Mouse (Mus musculus): Measurements from ENCODE around the gene Padi1. TPM values are rescaled to one million over a fixed set of nuclear protein-coding genes. Genes with fewer than 3 reads are reported as not detected.
A peak's percentile ranks its signal among the peaks of the same experiment; 100 is the strongest.

Padi1 gene
- polyA plus RNA-seq, 1 experiment from 2014 or later, result 0.08 TPM

DNA sequence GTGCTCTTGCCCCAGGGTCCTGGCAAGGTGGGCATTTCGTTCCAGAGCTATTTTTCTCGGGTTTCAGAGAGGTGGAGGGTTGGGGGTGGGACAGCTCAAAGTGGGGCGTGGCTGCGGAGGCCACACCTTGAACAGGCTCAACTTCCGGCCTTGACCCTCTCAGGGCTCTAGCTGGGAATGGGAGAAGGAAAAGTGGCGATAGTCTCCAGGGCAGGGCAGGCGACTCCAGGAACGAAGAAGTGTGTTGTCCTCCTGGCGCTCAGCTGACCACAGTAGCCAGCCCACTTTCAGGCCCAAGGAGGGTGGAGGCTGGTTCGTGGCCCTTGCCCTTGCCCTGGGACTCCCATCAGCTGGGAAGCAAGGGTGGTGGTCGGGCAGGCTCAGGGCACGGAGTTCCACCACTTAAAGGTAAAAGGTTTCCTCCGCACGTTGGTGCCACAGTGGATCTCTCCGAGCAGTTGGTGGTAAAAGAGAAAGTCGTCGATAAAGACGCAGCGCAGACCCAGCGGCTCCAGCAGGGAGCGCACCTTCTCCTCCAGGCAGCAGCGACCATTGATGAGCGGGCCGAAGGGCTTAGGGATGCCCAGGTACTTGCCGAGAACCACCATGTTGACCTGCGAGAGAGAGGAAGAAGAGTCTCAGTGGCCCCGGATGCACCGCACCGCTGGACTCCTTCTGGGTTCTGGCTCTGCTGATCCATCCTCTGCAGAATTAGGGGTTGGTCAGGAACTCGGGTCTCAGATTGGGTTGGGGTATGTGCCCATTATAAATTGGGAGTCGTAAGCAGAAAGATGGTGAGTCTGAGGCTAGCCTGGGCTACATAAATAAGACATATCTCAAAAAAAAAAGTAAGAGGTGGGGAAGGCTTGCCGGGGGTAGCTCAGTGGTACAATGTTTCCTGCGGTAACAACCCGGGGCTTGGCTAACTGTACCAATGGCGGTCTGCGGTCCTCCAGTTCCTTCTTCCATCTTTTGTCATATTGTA lies 31.0 kb downstream of the Padi1 start:
- Histone ChIP-seq H3K9me3 (replicated peaks) (no peaks in the 10 kb centered on the region), H3K4me2 (peak overlapping the region; percentile 50), H3K27ac (replicated peaks) (no peak overlapping the region), H3K4me1 (peaks cover 21% of the 10 kb centered on the region), H3K4me3 (replicated peaks) (peak overlapping the region; percentile 21), H3K9ac (replicated peaks) (no peak overlapping the region), H3K36me3 (no peaks in the 10 kb centered on the region), H3K27me3 (replicated peaks) (peaks cover 13% of the 10 kb centered on the region)
- 26% methylated on average over 36 of the region's 36 CpGs for WGBS
- ATAC-seq (ENCODE audit: low FRiP score), result no peak

DNA sequence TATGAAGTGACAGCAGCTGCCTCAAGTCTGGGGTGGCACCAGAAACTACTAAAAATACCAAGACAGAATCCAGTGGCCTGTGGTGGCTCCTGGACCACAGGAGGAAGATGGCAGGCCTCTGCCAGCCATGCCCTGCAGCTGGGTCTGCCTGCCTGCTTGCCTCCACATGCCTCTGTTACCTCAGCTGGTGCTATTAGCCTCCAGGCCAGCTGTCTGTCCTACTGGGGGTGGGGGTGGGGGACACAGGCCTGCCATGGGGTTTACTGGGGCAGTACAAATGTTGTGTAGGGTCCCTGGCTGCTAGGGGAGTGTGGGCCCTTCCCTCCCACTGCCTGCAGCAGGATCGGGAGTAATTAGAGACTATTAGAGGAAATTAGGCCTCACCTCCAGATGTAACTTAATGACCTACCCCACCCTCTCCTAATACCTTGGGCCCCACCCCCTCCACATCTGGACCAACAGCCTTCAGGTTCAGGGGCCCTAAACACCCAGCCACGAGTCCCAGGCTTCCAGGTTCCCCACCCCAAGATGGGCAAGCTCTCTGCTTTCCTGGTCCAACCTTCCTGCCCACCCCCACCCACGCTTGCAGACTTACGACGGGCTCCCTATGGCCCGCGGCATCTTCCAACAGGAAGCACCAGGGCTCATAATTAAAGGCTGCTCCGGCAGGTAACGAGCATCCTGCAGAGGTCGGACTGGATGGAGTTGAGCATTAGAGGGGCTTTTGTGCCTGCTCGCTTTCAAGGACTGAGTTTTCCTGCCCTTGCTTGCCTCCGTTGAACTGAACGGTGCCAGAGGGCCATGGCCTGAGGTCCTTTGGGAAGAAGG lies 32.0 kb downstream of the Padi1 start:
- peaks cover 21% of the 10 kb centered on the region for H3K4me1 ChIP-seq
- H3K4me3 ChIP-seq (replicated peaks), result no peak overlapping the region; the same call in 1 of the 2 replicates
- no peaks in the 10 kb centered on the region for H3K9me3 ChIP-seq (replicated peaks)
- 22% methylated on average over 13 of the region's 13 CpGs for WGBS
- no peak overlapping the region for H3K27ac ChIP-seq (replicated peaks)
- H3K36me3 ChIP-seq, result no peaks in the 10 kb centered on the region
- H3K27me3 ChIP-seq (replicated peaks), result peaks cover 13% of the 10 kb centered on the region
- H3K9ac ChIP-seq (replicated peaks), result no peak overlapping the region
- no peak for ATAC-seq (ENCODE audit: low FRiP score)
- peak overlapping the region; percentile 50 for H3K4me2 ChIP-seq

DNA sequence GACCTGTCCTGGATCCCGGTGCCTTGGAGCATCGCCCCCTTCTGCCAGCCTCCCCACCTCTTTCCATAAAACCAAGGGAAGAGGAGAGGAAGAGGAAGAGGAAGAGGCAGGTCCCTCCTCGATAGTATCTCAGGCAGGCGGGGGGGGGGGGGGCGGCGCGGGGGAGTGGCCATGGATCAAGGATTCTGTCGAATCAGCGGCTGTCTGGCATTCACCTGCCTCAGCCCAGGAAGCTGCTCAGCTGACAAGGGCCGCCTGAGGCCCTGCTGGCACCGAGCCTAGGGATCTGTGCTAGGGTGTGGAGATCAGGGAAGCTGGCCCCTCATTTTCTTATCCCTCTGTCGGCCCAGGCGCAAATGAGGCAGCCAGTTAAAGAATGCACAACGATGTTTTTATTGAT lies 33.0 kb downstream of the Padi1 start:
- H3K9ac ChIP-seq (replicated peaks), result no peak overlapping the region
- H3K27ac ChIP-seq (replicated peaks), result no peak overlapping the region
- ATAC-seq (ENCODE audit: low FRiP score), result no peak
- H3K36me3 ChIP-seq, result no peaks in the 10 kb centered on the region
- H3K4me1 ChIP-seq, result peaks cover 21% of the 10 kb centered on the region
- no peak overlapping the region for H3K4me2 ChIP-seq
- H3K9me3 ChIP-seq (replicated peaks), result no peaks in the 10 kb centered on the region
- 20% methylated on average over 10 of the region's 14 CpGs for WGBS
- H3K4me3 ChIP-seq (replicated peaks), result no peak overlapping the region
- H3K27me3 ChIP-seq (replicated peaks), result peaks cover 13% of the 10 kb centered on the region

DNA sequence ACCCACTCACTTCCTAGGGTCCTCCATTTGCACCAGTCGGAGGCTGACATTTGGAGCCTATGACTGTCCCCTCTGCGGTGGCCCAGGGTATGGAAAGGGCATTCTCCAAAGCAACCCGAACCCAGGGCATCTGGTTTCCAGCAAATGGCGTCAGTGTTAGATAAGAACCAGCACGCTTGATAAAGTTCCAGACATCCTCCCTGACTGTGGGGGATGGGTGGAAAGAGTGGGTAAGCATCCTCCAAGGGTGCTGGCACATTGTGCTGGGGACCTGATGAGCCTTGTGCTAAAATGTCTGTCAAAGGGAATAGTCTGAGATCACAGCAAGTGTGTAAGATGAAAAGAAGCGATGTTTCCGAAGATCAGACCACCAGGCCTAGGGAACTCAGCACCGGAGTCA lies 33.4 kb downstream of the Padi1 start:
- no peaks in the 10 kb centered on the region for H3K9me3 ChIP-seq (replicated peaks)
- 75% methylated on average over 8 of the region's 8 CpGs for whole genome bisulfite sequencing
- no peak overlapping the region for H3K27ac ChIP-seq (replicated peaks)
- peaks cover 21% of the 10 kb centered on the region for H3K4me1 ChIP-seq
- peaks cover 13% of the 10 kb centered on the region for H3K27me3 ChIP-seq (replicated peaks)
- no peak for ATAC-seq (ENCODE audit: low FRiP score)
- no peak overlapping the region for H3K9ac ChIP-seq (replicated peaks)
- H3K4me3 ChIP-seq (replicated peaks), result no peak overlapping the region
- no peaks in the 10 kb centered on the region for H3K36me3 ChIP-seq
- no peak overlapping the region for H3K4me2 ChIP-seq

DNA sequence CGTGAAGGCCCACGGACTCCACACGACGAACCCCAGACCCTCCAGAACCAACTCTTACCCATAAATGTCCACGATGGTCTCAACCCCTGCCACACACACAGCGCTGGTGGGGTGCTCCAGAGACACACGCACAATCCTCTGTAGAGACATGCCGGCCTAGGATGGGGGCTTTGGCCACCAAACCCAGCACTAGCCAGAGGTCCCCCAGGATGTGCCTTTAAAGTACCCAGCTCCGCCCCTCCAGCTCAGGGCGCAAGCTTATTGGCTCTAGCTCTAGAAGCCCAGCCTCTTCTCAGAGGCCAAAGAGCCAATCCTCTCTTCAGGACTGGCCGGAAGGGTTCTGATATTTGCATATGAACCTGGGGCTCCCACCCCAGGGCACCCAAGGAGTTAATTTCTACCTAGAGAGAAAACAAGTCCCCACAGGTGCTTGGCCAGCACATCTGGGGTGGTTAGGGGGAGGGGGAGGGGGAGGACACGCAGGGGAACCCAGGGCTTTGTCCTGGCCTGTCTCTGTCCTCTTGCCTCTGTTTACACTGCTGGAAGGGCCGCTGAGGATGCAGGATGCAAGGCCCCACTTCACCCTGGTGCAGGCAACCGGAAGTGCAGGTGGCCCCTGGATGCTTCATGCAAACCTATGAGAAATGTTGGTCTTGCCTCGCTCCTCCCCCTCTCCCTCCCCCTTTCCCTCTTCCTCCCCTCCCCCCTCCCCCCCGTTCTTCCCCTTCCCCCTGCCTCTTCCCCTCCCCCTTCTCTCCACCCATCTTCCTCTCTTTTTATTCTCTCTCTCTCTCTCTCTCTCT lies 34.9 kb downstream of the Padi1 start, which contains the start of gene Padi3:
Padi3 (minus strand) TSS at position 191 of the 803 bp plus-strand sequence.
- no peaks in the 10 kb centered on the region for H3K36me3 ChIP-seq
- H3K27me3 ChIP-seq (replicated peaks), result peaks cover 13% of the 10 kb centered on the region
- no peak within 1 kb of the TSS for H3K27ac ChIP-seq (replicated peaks)
- peaks cover 21% of the 10 kb centered on the region for H3K4me1 ChIP-seq
- H3K4me3 ChIP-seq (replicated peaks), result no peak within 1 kb of the TSS
- H3K9me3 ChIP-seq (replicated peaks), result no peaks in the 10 kb centered on the region
- no peak for ATAC-seq (ENCODE audit: low FRiP score)
- H3K4me2 ChIP-seq, result no peak within 1 kb of the TSS
- 75% methylated on average over 16 of the region's 16 CpGs for WGBS
- H3K9ac ChIP-seq (replicated peaks), result no peak within 1 kb of the TSS

DNA sequence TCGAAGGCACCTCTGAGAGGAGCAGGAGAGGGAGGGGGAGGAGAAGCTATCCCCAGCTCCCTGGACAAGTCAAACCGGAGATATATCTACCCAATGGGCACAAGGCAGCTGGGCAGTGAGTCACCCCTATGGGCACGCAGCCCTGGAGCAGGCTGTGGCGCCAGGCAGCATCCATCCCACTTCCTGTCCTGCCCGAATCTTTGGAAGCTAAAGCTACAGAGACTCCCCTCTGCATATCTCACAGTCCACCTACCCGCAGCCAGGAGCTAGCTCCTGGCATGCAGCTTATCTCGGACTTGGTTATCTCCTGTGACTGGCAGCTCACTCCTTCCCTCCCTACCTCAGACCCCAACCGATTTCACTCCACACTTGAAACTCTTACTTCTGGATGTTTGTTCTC lies 36.5 kb downstream of the Padi1 start:
- Histone ChIP-seq H3K9ac (replicated peaks) (no peak overlapping the region), H3K27me3 (replicated peaks) (peaks cover 4% of the 10 kb centered on the region), H3K27ac (replicated peaks) (no peak overlapping the region), H3K4me2 (no peak overlapping the region), H3K36me3 (no peaks in the 10 kb centered on the region), H3K4me1 (peaks cover 13% of the 10 kb centered on the region), H3K9me3 (replicated peaks) (no peaks in the 10 kb centered on the region), H3K4me3 (replicated peaks) (no peak overlapping the region)
- no peak for ATAC-seq (ENCODE audit: low FRiP score)
- 87% methylated on average over 8 of the region's 8 CpGs for WGBS

DNA sequence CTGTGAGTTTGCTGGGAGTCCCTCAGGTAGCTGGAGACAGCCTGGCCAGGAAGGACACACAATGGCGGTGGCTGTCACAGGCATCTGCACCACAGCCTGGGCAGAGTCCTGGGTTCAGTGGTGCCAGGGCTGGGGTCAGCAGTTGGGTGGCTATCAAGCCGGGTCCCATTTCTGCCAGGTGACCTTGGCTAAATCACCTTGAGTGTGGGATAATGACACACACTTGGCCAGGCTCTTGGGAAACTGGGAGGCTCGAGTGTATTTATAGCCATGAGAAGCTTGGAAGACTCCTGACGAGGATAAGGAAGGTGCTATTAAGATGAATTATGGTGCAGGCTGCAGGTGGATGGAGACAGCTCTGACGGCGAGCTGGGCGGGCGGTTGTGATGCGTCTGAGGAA lies 41.0 kb downstream of the Padi1 start:
- Histone ChIP-seq H3K27me3 (replicated peaks) (no peaks in the 10 kb centered on the region), H3K4me1 (no peaks in the 10 kb centered on the region), H3K4me3 (replicated peaks) (no peak overlapping the region), H3K36me3 (no peaks in the 10 kb centered on the region), H3K9me3 (replicated peaks) (no peaks in the 10 kb centered on the region), H3K27ac (replicated peaks) (no peak overlapping the region), H3K4me2 (no peak overlapping the region), H3K9ac (replicated peaks) (no peak overlapping the region)
- WGBS, result 71% methylated on average over 9 of the region's 9 CpGs
- no peak for ATAC-seq (ENCODE audit: low FRiP score)

DNA sequence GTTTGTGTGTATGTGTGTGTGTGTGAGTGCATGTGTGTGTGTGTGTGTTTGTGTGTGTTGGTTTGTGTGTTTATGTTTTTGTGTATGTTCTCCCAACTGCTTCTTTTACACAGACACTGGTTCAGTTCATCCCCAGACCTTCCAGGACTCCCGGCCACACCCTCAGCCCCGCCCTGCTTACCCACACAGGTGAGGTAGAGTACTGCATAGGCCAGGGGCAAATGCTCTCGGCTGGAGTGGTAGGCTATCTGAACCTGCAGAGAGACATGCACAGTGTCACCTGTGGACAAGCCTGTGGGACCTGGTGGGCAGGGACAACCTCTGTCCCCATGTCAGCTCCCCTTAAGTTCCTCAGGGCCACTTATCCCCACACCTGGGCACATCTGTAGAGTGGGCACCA lies 44.2 kb downstream of the Padi1 start:
- Histone ChIP-seq H3K9me3 (replicated peaks) (no peaks in the 10 kb centered on the region), H3K4me1 (no peaks in the 10 kb centered on the region), H3K4me3 (replicated peaks) (no peak overlapping the region), H3K9ac (replicated peaks) (no peak overlapping the region), H3K27ac (replicated peaks) (no peak overlapping the region), H3K36me3 (no peaks in the 10 kb centered on the region), H3K4me2 (no peak overlapping the region), H3K27me3 (replicated peaks) (no peaks in the 10 kb centered on the region)
- WGBS, result 79% methylated on average over 3 of the region's 3 CpGs
- ATAC-seq (ENCODE audit: low FRiP score), result no peak

DNA sequence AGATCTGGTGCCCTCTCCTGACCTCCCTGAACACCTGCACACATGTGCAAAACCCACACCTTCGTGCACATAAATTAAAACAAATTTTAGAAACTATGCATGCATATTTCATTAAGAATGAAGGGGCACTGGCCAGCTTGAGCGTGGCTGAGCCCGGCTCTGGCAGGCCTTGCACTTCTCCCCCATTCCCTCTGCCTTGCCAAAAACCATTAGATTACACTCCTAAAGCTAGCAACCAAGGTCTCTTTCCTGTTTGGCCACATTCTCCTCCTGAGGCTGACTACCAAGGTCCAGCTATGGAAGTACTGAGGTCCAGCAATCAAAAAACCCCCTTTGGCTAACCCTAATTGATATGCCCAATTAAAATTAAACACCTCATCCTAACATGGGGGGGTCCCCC lies 48.8 kb downstream of the Padi1 start:
- no peak overlapping the region for H3K4me3 ChIP-seq (replicated peaks)
- H3K9ac ChIP-seq (replicated peaks), result no peak overlapping the region
- no peak overlapping the region for H3K27ac ChIP-seq (replicated peaks)
- WGBS, result 70% methylated on average over 3 of the region's 3 CpGs
- no peak overlapping the region for H3K4me2 ChIP-seq
- no peak for ATAC-seq (ENCODE audit: low FRiP score)
- H3K9me3 ChIP-seq (replicated peaks), result no peaks in the 10 kb centered on the region
- H3K4me1 ChIP-seq, result no peaks in the 10 kb centered on the region
- no peaks in the 10 kb centered on the region for H3K36me3 ChIP-seq
- H3K27me3 ChIP-seq (replicated peaks), result no peaks in the 10 kb centered on the region

DNA sequence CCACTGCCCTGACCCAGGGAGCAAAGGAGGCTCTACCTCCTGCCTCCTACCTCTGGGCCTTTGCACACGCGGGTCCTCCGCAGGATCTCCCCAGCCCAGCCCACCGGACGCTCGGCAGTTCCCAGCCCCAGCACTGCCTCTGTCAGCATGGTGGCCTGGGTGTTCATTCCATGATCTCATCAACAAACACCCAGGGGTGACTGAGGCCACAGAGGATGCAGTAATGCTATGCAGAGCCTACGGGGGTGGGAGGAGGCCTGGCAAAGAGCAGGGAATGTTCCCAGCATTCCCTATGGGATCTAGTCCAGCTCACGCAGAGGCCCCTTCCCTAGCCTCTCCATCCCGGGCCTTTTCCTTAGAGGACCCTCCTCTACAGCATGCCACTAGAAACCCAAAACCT lies 50.9 kb downstream of the Padi1 start:
- no peaks in the 10 kb centered on the region for H3K9me3 ChIP-seq (replicated peaks)
- no peak overlapping the region for H3K9ac ChIP-seq (replicated peaks)
- H3K27ac ChIP-seq (replicated peaks), result no peak overlapping the region
- H3K36me3 ChIP-seq, result no peaks in the 10 kb centered on the region
- H3K4me2 ChIP-seq, result no peak overlapping the region
- no peak for ATAC-seq (ENCODE audit: low FRiP score)
- no peaks in the 10 kb centered on the region for H3K27me3 ChIP-seq (replicated peaks)
- H3K4me3 ChIP-seq (replicated peaks), result no peak overlapping the region
- 85% methylated on average over 9 of the region's 9 CpGs for WGBS
- no peaks in the 10 kb centered on the region for H3K4me1 ChIP-seq

DNA sequence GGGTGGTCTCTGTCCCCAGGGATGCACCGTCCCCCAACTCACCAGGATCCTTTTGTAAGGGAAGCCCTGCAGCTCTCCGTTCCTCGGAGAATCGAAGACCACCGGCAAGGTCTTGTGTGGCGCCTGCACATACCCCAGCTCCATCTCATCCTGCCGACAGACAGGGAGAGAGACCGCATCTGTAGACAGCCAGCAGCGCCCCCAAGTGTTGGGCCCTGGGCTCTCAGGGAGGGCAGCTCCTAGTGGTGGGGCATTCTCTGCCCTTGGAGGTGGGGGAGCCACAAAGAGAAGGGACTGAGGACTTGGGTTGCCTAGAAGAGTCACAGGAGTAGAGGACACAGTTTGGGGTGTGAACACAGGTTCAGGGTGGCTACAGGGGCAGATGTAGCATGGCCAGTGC lies 51.8 kb downstream of the Padi1 start:
- no peak overlapping the region for H3K4me3 ChIP-seq (replicated peaks)
- ATAC-seq (ENCODE audit: low FRiP score), result no peak
- no peaks in the 10 kb centered on the region for H3K4me1 ChIP-seq
- no peaks in the 10 kb centered on the region for H3K36me3 ChIP-seq
- H3K9ac ChIP-seq (replicated peaks), result no peak overlapping the region
- H3K4me2 ChIP-seq, result no peak overlapping the region
- H3K27me3 ChIP-seq (replicated peaks), result no peaks in the 10 kb centered on the region
- no peaks in the 10 kb centered on the region for H3K9me3 ChIP-seq (replicated peaks)
- WGBS, result 38% methylated on average over 9 of the region's 9 CpGs
- H3K27ac ChIP-seq (replicated peaks), result no peak overlapping the region

Data from neural tube, embryonic 15.5 days (tissue).